Mouse (Mus musculus) MEL (cell line): ENCODE measurements around the gene Wfikkn2.
A peak's percentile ranks its signal among the peaks of the same experiment; 100 is the strongest.

Experiments used
- BHLHE40 ChIP-seq: IDR thresholded peaks from 2 replicates; pipeline ENCODE4 v1.6.1; 2012; ENCODE audit warnings: low read depth, mild to moderate bottlenecking, inconsistent platforms, low read length, improper control_type of control experiment, borderline replicate concordance
- CTCF ChIP-seq, 3 experiments: IDR thresholded peaks in 2 of 3; conservative IDR thresholded peaks in 1 of 3; 2 replicates each; pipeline ENCODE4 v1.5.1; 2011 to 2012; ENCODE audit warnings: low read length in 3 of 3, low read depth in 2 of 3, mild to moderate bottlenecking in 2 of 3, improper control_type of control experiment in 1 of 3, inconsistent platforms in 1 of 3, mixed read lengths in 1 of 3, moderate library complexity in 1 of 3; ENCODE audit not compliant: control insufficient read depth in 1 of 3, insufficient read depth in 1 of 3, poor library complexity in 1 of 3, severe bottlenecking in 1 of 3
- USF2 ChIP-seq, 2 experiments: IDR thresholded peaks; 2 replicates each; pipeline ENCODE4 v1.6.1; 2011 to 2012; ENCODE audit warnings: improper control_type of control experiment in 2 of 2, low read length in 2 of 2, borderline replicate concordance in 1 of 2, inconsistent platforms in 1 of 2, low read depth in 1 of 2, mild to moderate bottlenecking in 1 of 2; ENCODE audit not compliant: insufficient read depth in 1 of 2

- peak in 2 of 3 experiments; percentile 16 to 31; a peak in 3 of 6 replicates for TF ChIP-seq CTCF (IDR thresholded peaks at IDR 0.05 in 2 of 3, conservative IDR thresholded peaks at IDR 0.05 in 1 of 3; ENCODE audit: control insufficient read depth in 1 of 3, insufficient read depth in 1 of 3, low read depth in 2 of 3, low read length in 3 of 3, poor library complexity in 1 of 3, severe bottlenecking in 1 of 3)
- TF ChIP-seq USF2 (IDR thresholded peaks at IDR 0.05; ENCODE audit: borderline replicate concordance in 1 of 2, insufficient read depth in 1 of 2, low read depth in 1 of 2, low read length in 2 of 2), result no peak
- TF ChIP-seq BHLHE40, result no peak; the same call in 1 of the 2 replicates
Observed at GRCm38 (mm10) chr11:94211124-94211603, 34.6 kb downstream of the Wfikkn2 start, which contains the start of gene Tob1.
